Mouse (Mus musculus): ENCODE measurements at regions not wholly inside any gene's neighbourhood (a gene's known extent, or its start where the extent isn't known, plus 50 kb on each side); places are given as distances from the start of the nearest gene placed in this dataset.

GRCm38 (mm10) chr9:11925501-11925900 is 1020.9 kb upstream of the Cntn5 start:
- TF ChIP-seq POLR2A (IDR thresholded peaks at IDR 0.05; ENCODE audit: low read depth, low read length), result no peak
- no peak for TF ChIP-seq CTCF (conservative IDR thresholded peaks at IDR 0.05; ENCODE audit: insufficient read depth, insufficient read length, low read depth, low read length)

All from kidney, adult 2 months (tissue).